ENCODE assay signal across 11 mouse cellular contexts in the genomic region with DNA sequence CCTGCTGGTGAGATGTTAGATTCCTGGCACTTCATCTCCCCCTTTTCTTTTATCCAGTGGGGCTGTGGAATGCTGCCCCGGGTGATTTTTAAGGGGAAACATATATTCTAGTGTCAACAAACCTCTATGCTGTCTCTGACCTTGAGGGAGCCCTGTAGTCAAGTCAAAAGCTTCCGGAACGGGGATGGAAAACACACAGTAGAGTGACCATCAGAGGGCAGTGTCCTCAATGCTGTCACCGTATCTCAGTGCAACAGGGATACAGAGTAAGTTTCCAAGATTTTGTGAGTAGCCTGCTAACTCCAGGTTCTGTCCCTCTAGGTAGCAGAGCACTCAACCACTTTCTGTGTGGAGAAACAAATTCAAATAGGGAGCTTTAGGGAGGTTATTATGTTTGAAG.
DNase-seq lines count a peak whose midpoint lies in the region; ATAC-seq and TF ChIP-seq lines count a peak whose summit lies in the region.
"Had no signal": no experiment of that assay in that cellular context is flagged by ENCODE, and none has a peak within 500 bp of the region (broad histone marks: within the 10 kb centered on the region; RNA-seq: fewer than 3 reads in every experiment).

No protein-coding gene starts in this region.

- peak; percentile 20 for DNase-seq in kidney, adult 9 months
- peak; percentile 59 to 71 for DNase-seq in cerebellum, postnatal 14 days
- DNase-seq in liver, postnatal 0 days = no peak
- no peak for DNase-seq in hindbrain, embryonic 10.5 days (ENCODE audit: low spot score)

- no peak for TF ChIP-seq EP300 in ES-Bruce4 (IDR thresholded peaks at IDR 0.05; ENCODE audit: insufficient read depth, low read depth, low read length)
- no peak for TF ChIP-seq EP300 in liver, postnatal 0 days (IDR thresholded peaks at IDR 0.05; ENCODE audit: low read depth)

- no peaks in the 10 kb centered on the region for H3K4me1 ChIP-seq in kidney, embryonic 15.5 days
- no peaks in the 10 kb centered on the region for H3K4me1 ChIP-seq in ES-Bruce4 (ENCODE audit: control insufficient read depth, insufficient read depth, low read length)
- no peaks in the 10 kb centered on the region for H3K4me1 ChIP-seq in liver, postnatal 0 days (ENCODE audit: insufficient read depth)
- H3K4me1 ChIP-seq in hindbrain, embryonic 10.5 days (replicated peaks) = no peaks in the 10 kb centered on the region
- H3K4me1 ChIP-seq: embryonic facial prominence, embryonic 13.5 days had no signal

- peak; percentile 15 for TF ChIP-seq CTCF in C2C12 (IDR thresholded peaks at IDR 0.05; ENCODE audit: control insufficient read depth, insufficient read depth, insufficient read length)
- TF ChIP-seq CTCF in ES-Bruce4 (IDR thresholded peaks at IDR 0.05; ENCODE audit: low read depth, low read length) = peak; percentile 1
- no peak for TF ChIP-seq CTCF in liver, postnatal 0 days (IDR thresholded peaks at IDR 0.05; ENCODE audit: low read depth)

- H3K9ac ChIP-seq in kidney, embryonic 15.5 days = no peak overlapping the region
- no peak overlapping the region for H3K9ac ChIP-seq in ES-Bruce4 (ENCODE audit: low read depth, poor library complexity, severe bottlenecking)
- H3K9ac ChIP-seq in liver, postnatal 0 days (replicated peaks) = no peak overlapping the region
- H3K9ac ChIP-seq: embryonic facial prominence, embryonic 13.5 days had no signal

- no peaks in the 10 kb centered on the region for H3K79me2 ChIP-seq in C2C12 (ENCODE audit: control insufficient read depth, insufficient read depth)

- WGBS in kidney, embryonic 15.5 days = 61% methylated on average over 4 of the region's 4 CpGs
- 69% methylated on average over 4 of the region's 4 CpGs for WGBS in liver, postnatal 0 days (ENCODE audit: insufficient replicate concordance)
- 74% methylated on average over 4 of the region's 4 CpGs for WGBS in hindbrain, embryonic 10.5 days

- H3ac ChIP-seq in C2C12 (ENCODE audit: control insufficient read depth, insufficient read length, low read depth) = no peak overlapping the region

- no peaks in the 10 kb centered on the region for H3K36me3 ChIP-seq in kidney, embryonic 15.5 days
- H3K36me3 ChIP-seq in C2C12 (ENCODE audit: control insufficient read depth, insufficient read depth) (no peaks in the 10 kb centered on the region), ES-Bruce4 (ENCODE audit: control insufficient read depth, insufficient read depth, low read length, poor library complexity, severe bottlenecking) (no peaks in the 10 kb centered on the region)
- H3K36me3 ChIP-seq in liver, postnatal 0 days (replicated peaks; ENCODE audit: insufficient read depth, low read length) = no peaks in the 10 kb centered on the region
- no peaks in the 10 kb centered on the region for H3K36me3 ChIP-seq in hindbrain, embryonic 10.5 days
- H3K36me3 ChIP-seq: embryonic facial prominence, embryonic 13.5 days had no signal

- no peaks in the 10 kb centered on the region for H3K79me3 ChIP-seq in C2C12 (ENCODE audit: low read depth)

- H3K9me3 ChIP-seq in kidney, embryonic 15.5 days (replicated peaks) = no peaks in the 10 kb centered on the region
- peaks cover 8% of the 10 kb centered on the region; the same call in 1 of the 2 replicates for H3K9me3 ChIP-seq in ES-Bruce4 (replicated peaks; ENCODE audit: control insufficient read depth, insufficient read depth, low read length, poor library complexity, severe bottlenecking)
- H3K9me3 ChIP-seq in liver, postnatal 0 days (ENCODE audit: low read length) = no peaks in the 10 kb centered on the region
- no peaks in the 10 kb centered on the region for H3K9me3 ChIP-seq in hindbrain, embryonic 10.5 days
- H3K9me3 ChIP-seq: embryonic facial prominence, embryonic 13.5 days had no signal

- H3K4me2 ChIP-seq in kidney, embryonic 15.5 days = no peak overlapping the region
- no peak overlapping the region for H3K4me2 ChIP-seq in liver, postnatal 0 days (ENCODE audit: low read depth, low read length)
- H3K4me2 ChIP-seq: embryonic facial prominence, embryonic 13.5 days; liver, embryonic 11.5 days had no signal

- H3K27me3 ChIP-seq in kidney, embryonic 15.5 days = no peaks in the 10 kb centered on the region
- H3K27me3 ChIP-seq in C2C12 (ENCODE audit: control insufficient read depth, insufficient read depth, insufficient read length) = no peaks in the 10 kb centered on the region
- no peaks in the 10 kb centered on the region for H3K27me3 ChIP-seq in ES-Bruce4 (ENCODE audit: control insufficient read depth, insufficient read depth, low read length, poor library complexity, severe bottlenecking)
- H3K27me3 ChIP-seq in liver, postnatal 0 days (ENCODE audit: insufficient read depth, low read length) = no peaks in the 10 kb centered on the region
- H3K27me3 ChIP-seq in hindbrain, embryonic 10.5 days (ENCODE audit: insufficient read depth, poor library complexity, severe bottlenecking) = no peaks in the 10 kb centered on the region
- H3K27me3 ChIP-seq: embryonic facial prominence, embryonic 13.5 days had no signal

- H3K27ac ChIP-seq in kidney, embryonic 15.5 days = no peak overlapping the region
- H3K27ac ChIP-seq in ES-Bruce4 (ENCODE audit: insufficient read depth, low read length) = no peak overlapping the region
- no peak overlapping the region for H3K27ac ChIP-seq in liver, postnatal 0 days (ENCODE audit: low read depth)
- no peak overlapping the region for H3K27ac ChIP-seq in hindbrain, embryonic 10.5 days
- H3K27ac ChIP-seq: embryonic facial prominence, embryonic 13.5 days had no signal

- TF ChIP-seq POLR2A in ES-Bruce4 (IDR thresholded peaks at IDR 0.05; ENCODE audit: insufficient read depth, low read length) = no peak

- no peak overlapping the region for H3K4me3 ChIP-seq in kidney, embryonic 15.5 days (replicated peaks)
- no peak overlapping the region for H3K4me3 ChIP-seq in C2C12 (ENCODE audit: insufficient read depth, poor library complexity, severe bottlenecking)
- H3K4me3 ChIP-seq in ES-Bruce4 (ENCODE audit: low read depth, low read length) = no peak overlapping the region
- H3K4me3 ChIP-seq in liver, postnatal 0 days (ENCODE audit: low read depth, low read length) = no peak overlapping the region
- no peak overlapping the region for H3K4me3 ChIP-seq in hindbrain, embryonic 10.5 days
- H3K4me3 ChIP-seq: embryonic facial prominence, embryonic 13.5 days; myocyte had no signal

- no peak for ATAC-seq in kidney, embryonic 15.5 days (replicated peaks; ENCODE audit: low FRiP score)
- no peak for ATAC-seq in liver, postnatal 0 days
- no peak for ATAC-seq in inflammation-experienced regulatory T-cells, adult 6 months

TF ChIP-seq in C2C12, 6 proteins besides CTCF, POLR2A, EP300 and RAD21:
- TF ChIP-seq CEBPB (IDR thresholded peaks at IDR 0.05; ENCODE audit: low read depth) (no peak), FOSL1 (IDR thresholded peaks at IDR 0.05; ENCODE audit: insufficient read depth, low read length, poor library complexity, severe bottlenecking) (no peak), USF1 (IDR thresholded peaks at IDR 0.05; ENCODE audit: low read depth) (no peak), MYOG (IDR thresholded peaks at IDR 0.05; ENCODE audit: control insufficient read depth, extremely low read depth, insufficient read length) (no peak)

Comparison
In these comparisons a context has a peak if more than half of its experiments do, and no peak if none do; other contexts are left out.
1. DNase-seq: peak in kidney, adult 9 months (single experiment) and cerebellum, postnatal 14 days (2 of 2); none in liver, postnatal 0 days (single experiment) and hindbrain, embryonic 10.5 days (single experiment).